Mouse (Mus musculus) retina, embryonic 14.5 days (tissue): ENCODE results near the gene Ttll4.
A peak's percentile ranks its signal among the peaks of the same experiment; 100 is the strongest.

ENCODE experiments used
- DNase-seq: peaks from one replicate; pipeline ENCODE4 v3.0.0-alpha.2; 2015; ENCODE audit warnings: low spot score

Gene Ttll4

DNA sequence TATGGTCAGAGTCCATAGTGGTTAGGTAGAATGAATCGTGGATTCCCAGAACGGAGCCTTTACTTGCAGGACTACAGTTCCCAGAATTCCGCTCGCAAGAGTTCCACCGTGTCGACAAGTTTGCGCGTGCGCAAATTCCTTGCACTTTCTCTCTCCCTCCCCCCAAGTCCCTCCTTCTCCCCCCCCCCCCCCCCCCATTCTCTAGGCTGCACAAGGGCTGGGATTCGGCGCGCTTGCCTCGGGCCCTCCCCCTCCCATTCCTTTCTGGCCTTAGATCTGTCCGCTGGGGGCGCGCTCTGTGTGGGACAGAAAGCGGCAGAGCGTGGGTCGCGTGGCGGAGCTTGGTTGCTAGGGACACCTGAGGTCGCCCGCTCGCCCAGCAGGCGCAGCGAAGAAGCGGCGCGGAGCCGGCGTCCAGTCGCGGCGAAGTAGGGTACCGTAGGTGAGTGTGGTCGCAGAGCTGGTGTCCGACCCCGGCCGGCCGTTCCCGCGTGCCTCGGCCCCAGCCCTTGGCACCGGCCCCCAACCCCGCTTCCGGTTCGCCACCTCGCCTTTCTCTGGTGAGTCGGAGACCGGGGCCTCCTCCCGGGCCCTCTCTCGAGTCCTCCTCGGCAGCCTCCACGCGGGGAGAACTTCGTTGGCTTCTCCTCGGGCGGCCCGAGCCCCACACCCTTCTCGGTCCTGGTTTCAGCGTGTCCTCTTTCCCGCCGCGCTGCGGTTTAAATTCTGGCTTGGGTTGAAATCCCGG lies at the start of gene Ttll4:
TSS of gene Ttll4 (plus strand) at position 298 of the 748 bp plus-strand sequence.
- peak; percentile 97 for DNase-seq

DNA sequence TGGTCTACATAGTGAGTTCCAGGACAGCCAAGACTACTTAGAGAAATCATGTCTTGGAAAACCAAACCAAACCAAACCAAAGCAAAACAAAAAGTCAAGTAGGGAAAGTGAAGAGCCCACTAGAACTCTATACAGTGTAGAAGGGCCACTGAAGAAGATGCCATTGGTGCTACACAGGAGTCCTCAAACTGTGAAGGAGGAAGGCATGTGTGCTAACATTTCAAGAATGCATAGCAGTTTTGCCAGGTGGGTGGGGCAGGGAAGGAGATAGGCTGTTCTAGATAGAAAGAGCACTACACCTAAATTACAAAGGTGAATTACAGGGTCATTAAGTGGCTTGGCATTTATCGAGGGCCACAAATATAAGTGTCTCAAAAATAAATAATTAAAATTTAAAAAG lies 37.4 kb upstream of the Ttll4 start:
- DNase-seq = no peak

DNA sequence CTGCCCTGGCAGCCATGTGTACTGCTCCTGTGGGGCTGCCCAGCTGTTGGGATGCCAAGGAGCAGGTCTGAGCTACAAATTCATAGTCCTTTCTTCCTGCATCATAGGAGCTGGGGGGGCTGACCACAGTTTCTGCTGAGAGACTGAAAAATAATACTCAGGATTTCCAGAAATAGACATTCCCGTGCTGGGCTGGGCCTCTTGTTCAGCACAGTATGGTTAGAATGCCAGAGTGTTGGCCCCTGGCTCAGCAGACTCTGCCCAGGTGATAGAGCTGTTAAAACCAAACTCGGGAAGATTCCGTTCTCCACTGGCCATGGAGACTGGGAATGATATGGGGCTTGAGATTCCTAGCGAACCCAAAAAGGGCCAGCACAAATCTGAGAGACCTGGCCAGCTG lies 35.5 kb upstream of the Ttll4 start:
- DNase-seq = no peak

DNA sequence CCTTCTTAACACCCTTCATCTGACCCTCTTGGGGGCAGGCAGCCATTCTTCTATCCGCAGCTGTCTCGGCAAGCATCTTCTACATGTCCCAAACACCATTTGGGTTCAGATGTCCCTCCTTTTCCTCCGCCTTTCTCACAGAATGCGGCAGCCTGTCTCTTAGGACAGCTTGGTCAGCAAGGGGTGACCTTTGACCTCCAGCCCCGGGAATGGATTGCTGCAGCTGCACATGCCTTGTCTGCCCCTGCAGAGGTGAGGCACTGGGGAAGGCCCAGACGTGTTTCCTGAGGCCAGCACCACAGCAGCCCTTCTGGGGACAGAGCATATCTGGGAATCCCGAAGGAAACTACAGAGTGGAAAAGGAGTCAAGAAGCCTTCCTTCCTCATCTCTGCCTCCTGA lies 33.5 kb upstream of the Ttll4 start:
- no peak for DNase-seq

DNA sequence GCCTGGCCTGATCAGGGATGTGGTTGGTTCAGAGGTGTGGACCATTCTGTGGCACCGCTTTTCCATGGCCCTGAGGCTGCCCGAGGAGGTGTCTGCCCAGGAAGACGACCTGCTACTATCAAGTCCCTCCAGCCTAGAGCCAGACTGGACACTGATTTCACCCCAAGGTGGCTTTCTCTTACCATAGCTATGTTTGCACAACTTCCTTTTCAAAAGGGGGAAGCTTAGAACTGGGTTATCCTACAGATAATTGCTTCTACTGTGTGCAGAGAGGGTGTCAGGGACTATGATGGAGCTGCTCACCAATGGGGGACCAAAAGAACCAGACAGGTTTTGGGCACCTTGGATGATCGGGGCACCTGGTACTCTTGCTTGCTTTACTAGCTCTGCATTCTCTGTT lies 28.8 kb upstream of the Ttll4 start:
- no peak for DNase-seq

DNA sequence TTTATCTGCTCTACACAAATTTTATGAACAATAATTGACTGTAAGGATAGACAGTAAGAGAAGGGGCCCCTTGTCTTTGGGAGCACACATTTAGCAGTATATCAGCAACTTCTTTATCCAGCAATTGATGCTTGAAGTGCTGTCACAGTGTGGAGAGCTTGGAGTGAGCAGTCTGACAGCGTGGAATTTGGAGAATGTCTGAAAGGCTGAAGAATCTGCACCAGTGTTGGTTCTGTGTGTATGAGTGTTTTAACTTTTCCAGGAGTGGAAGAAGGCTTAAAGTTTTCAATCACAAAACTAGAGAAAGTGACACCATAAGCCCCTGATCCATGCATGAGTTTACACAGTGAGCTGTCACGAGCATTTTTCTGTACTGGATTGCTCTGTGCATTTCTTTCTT lies 18.0 kb upstream of the Ttll4 start:
- DNase-seq = no peak

DNA sequence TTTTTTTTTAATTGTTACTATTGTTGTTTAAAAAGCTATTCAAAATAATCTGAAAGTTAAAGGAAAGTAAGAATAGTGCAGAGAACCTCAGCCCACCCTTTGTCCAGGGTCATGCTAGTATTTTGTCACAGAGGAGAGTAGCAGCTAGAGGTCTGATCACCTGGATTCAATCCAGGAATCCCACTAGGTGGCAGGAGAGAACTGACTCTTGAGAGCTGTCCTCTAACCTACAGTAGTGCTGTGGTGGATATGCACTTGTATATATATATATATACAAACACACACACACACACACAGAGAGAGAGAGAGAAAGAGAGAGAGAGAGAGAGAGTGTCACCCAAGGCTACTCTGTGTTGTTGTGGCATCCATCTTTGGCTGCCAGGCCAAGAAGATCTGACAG lies 17.6 kb upstream of the Ttll4 start:
- DNase-seq = peak; percentile 67

DNA sequence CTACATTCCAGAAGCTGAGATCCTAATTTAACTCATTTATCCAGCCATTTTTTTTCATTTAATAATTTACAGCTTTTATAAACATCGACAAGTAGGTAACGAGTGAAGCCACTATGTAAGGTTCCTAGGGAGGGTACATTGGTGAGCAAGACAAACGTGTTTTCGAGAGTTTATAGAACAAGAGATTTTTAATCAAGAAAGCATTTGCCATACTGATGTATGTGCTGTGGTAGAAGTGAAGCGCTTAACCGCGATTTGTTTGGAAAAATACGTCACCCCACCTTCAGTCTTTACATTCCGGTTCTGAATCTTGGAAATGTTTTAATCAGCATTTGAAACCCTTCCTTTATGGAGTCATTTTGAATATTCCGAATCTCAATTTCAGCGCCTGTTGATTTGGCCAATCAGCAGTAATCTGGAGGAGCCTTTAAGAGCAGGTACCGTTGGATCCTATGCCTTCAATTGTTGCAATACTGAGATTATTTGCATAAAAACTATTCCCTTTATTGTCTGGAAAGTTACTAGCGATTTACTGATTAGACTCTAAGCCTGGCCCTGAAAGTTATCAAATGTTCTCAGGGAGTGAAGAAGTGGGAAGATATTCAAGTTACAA lies 814 bp downstream of the Ttll4 start:
- no peak for DNase-seq

DNA sequence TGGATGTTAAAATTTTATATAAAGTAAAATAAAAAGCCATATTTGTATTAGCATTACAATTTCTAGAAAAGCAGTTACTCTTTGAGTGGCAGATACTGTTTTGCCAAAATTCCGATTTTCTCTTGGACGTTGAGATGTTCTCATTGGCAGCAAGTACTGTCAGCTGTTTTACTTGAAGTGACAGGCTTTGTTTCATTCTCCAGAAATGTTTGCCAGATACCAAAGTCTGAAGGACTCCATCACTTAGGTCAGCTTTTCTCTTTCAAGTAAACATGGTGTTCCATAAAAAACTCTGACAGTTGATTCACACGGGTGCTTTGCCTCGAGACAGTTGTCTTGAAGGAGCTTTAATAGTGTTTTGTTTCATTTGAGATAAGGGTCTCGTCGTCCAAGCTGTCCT lies 3.6 kb downstream of the Ttll4 start:
- DNase-seq = no peak

DNA sequence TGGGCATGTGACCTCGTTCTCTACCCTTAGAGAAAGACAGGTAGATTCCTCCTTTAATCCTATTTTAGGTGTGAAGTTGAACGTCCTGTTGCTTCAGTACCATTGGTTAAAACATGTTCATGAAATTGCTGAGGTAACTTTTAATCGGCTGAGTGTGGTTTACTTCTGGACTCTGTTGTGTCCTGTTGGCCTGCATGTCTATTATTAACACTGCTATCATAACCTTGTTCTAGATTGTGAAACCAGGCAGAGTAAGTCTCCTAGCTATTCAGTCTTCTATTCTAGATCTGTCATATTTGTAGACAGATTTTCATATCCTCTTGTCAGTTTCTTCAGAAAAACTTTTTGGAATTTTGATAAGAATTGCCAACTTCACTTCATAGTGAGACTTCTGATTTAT lies 6.8 kb downstream of the Ttll4 start:
- DNase-seq = no peak

DNA sequence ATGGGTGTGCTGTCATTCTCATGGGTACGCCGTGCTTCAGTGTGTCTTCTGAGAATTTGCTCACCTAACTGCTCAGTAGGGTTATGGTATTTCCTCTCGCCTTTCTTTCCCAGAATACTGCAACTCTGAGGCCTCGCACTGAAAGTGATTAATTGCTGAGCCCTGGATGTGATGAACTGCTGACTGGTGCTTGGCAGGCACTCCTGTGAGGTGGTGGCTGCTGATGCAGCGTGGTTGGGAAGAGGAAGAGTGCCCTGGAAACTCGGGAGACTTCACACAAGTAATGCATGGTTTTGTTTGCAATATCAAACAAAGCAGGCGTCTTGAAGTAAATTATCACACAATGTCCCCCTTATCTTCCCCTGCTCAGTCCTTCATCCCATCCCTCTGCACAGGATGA lies 11.2 kb downstream of the Ttll4 start:
- DNase-seq = no peak

DNA sequence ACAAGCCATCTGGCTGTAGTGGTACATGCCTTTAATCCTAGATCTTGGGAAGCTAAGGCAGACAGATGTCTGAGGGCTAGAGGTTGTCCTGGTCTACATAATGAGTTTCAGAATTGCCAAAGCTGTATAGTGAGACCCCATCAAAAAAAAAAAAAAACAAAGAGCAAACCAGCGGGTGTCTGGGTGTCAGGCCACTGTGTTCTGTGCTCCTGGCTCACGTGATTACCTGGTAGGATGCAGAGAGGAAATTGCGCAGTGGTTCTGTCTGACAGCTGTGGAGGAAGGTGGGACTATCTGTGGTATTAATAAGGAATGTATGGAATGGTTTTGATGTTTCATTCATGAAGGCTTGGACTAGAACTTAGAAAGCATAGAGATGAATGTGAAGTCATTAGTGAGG lies 15.3 kb downstream of the Ttll4 start:
- no peak for DNase-seq

DNA sequence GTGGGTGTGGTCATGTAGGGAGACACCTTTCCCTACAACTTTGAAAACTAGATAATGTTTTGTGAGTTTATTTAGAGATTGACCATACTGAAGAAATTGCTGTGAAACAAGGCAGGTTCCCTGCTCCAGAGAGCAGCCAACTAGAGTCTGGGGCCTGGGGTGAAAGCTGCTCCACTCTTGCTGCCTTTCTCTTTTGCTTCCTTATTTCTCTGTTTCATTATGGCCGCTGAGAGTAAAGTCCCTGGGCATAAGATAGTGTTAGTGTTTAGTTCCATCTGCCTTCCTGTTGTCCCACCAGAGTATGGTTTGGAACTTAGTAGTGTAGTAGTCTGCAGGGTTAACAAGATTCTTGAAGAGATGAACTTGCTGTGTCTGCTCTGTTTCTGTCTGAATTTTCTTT lies 16.3 kb downstream of the Ttll4 start:
- DNase-seq = no peak

DNA sequence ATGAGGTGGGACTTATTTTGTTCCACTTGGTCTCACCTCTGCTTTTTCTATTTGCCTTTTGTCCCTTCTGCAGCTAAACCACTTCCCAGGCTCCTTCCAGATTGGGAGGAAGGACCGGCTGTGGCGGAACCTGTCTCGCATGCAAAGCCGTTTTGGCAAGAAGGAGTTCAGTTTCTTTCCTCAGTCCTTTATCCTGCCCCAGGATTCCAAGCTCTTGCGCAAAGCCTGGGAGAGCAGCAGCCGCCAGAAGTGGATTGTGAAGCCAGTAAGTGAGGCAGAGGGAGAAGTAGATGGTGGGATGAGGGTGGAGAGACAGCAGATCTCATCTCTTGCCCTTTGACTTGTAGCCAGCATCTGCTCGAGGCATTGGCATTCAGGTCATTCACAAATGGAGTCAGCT lies 25.6 kb downstream of the Ttll4 start:
- DNase-seq = no peak

DNA sequence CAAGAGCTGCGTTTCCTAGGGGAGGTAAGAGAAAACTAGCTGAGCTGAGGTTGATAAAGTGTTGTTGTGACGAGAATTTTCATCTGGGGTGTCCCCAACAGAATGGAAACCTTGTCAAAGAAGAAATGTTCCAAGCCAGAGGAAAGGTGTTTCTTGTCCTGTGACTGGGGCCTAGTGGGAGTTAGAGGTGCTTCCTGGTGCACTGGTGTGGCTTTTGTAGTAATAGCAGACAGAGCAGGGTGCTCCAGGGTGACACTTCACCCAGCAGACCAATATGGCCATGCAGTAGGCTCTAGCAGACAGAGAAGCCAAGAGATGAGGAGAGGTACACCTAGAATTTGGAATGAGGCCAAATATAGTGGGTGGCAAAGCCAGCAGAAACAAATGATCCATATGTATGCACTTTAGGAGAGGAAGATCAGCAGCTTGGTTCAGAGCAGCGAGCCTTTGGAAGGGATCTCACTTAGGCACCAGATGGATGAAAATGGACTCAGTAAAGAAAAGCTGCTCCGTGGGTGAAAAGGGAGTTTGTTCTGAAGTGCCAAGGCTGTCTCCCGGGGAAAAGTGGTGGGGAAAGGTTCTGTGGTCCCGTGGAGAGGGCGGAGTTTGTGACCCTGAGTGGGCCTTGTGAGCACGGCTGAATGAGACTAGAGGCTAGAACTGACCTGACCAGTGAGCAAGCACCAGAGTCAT lies 32.5 kb downstream of the Ttll4 start:
- no peak for DNase-seq

DNA sequence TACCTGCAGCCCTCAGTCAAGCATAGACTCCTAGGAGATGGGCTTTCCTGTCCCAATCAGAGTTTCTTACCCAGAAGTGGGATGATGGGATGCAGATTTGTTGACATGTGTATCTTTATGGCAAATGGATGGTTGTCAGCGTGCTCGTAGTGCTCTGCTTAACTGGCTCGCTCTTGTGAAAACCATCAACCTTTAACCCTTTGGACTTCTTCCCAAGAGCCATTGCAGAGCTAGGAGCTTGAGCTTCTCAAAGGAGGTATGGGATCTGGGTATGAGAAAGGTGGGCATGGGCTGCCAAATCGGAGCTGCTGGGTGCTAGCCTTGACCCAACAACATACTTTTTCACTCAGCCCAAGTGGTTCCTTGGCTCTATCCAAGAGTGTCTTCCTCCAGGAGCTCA lies 34.3 kb downstream of the Ttll4 start:
- no peak for DNase-seq

DNA sequence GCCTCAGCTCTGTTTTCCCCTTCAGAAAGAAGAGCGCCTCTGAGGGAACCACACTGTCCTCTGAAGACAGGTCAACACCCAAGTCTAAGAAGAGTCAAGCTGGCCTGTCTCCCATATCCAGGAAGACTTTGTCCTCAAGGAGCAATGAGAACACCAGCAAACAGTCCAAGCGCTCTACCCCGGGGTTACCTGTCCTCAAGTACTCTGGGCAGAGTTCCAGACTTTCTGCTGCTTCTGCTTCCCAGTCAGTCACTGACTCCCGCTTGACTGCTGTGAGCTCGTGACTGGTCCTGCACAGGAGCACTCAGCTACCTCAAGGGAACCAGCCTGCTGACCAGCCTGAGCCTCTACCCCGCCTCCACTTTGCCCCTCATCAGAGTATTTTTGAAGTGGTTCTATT lies 35.9 kb downstream of the Ttll4 start:
- no peak for DNase-seq

DNA sequence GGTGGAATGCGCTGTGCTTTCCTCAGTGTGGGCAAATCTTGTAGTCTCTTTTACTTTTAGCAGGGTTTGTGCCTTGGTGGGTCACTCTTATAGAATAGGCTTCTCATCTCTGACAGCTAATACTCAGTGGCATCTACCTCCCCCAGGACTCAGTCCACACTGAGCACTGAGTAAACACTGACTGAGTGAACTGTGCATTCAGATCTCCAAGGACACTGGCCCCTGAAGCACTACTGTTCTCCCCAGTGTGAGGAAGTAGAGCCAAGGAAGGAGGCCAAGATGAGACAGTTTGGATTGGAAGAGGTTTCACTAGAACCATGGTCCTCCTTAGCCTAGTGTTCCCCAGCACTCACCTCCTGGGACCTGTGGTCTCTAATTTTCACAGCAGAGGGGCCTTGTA lies 36.8 kb downstream of the Ttll4 start:
- no peak for DNase-seq

DNA sequence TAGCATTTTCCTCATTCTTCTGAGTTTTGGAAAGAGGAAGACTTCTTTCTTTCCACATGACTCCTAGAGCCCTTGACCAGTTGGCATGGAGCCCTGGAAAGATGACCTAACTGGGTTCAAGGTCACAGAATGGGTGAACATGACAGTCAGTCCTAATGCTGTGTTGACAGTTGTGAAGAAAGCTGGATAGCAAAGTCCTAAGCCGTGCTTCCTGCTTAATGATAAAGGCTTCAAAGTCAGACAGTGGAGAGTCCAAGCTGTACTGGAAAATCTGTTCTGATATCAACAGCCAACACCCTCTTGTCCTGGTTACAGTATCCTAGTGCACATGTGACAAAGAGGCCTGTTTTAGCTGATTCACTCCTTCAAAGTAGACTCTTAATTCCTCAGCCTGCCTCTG lies 37.2 kb downstream of the Ttll4 start:
- no peak for DNase-seq

DNA sequence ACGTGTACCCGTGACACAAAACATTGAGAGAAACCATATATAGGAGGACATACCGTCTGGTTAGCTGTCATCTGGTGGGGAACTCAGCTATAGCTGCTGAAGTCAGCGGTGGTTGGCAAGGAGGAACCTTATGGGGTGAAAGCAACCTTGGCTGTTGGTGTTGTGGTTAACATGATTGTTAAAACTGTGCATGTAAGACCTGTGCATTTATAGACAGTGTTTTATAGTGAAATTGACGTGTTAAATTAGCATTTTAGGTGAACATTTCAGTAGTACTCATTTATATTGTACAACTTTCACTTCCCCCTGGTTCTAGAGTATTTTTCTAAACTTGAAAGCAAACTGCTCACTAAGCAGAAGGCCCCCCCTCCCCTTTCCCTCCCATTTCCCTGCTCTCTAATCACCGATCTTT lies 40.6 kb downstream of the Ttll4 start:
- no peak for DNase-seq

DNA sequence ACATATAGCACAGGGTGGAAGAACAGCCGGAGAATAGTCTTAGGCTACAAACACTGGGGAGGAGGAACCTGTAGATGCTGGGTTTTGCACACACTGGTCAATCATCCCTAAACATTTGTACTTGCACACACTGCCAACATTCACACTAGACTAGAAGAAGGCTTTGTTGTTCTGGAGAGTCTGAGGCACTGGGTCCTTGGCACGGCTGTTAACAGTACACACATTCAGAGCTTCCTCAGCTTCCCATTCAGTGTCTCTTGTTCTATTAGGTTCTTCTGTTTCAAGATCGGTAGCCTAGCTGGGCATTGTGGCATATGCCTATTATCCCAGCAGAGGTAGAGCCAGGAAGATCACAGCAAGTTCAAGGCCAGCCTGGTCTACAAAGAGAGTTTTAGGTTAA lies 42.6 kb downstream of the Ttll4 start:
- DNase-seq = no peak

DNA sequence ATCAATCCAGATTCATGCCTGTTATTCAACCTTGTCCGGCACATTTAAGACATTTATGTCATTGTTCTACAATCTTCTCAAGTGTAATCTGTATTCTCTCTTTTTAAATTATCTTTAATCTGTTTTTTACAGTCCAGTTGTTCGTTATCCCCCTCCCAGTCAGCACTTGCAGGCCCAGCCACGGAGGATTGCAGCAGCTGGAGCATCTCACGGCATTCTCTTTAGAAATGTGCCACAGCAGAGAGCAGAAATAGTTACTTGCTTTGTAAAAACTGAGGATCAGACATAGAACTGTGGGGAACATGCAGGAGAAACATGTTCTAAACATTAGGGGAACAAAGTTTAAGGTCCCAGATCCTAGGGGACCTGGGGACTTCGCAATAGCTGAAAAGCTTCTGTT lies 43.5 kb downstream of the Ttll4 start:
- DNase-seq = no peak

DNA sequence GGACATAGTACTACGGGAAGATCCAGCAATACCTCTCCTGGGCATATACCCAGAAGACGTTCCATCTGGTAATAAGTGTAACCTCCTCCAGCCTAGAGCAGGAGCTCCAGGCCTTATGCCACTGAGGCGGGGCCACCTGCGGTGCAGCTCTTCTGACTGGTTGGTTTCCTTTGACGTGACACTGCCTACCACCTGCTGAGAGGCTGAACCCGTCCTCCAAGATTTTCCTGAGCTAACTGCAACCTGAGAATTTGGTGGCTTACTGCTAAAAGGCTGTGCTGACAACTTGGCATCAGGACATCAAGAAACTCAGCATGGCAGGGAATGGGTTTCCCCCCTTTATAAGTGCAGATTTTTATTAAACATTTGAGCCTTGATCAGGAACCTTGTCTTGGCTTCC lies 48.0 kb downstream of the Ttll4 start:
- DNase-seq = no peak

DNA sequence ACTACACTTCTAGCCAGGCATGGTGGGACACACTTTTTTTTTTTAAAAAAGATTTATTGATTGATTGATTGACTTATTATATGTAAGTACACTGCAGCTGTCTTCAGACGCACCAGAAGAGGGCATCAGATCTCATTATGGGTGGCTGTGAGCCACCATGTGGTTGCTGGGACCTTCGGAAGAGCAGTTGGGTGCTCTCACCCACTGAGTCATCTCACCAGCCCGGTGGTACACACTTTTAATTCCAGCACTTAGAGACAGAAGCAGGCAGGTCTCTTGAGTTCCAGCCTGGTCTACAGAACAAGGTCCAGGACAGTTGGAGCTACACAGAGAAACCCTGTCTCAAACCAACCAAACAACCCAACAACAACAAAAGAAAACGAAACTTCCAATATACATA lies 50.5 kb downstream of the Ttll4 start:
- DNase-seq = no peak
